Mouse (Mus musculus): ENCODE results near the gene Ndel1. TPM values are rescaled to one million over a fixed set of nuclear protein-coding genes. Genes with fewer than 3 reads are reported as not detected.

Gene Ndel1
- polyA plus RNA-seq, 1 experiment from 2014 or later: 91.2 TPM

DNA sequence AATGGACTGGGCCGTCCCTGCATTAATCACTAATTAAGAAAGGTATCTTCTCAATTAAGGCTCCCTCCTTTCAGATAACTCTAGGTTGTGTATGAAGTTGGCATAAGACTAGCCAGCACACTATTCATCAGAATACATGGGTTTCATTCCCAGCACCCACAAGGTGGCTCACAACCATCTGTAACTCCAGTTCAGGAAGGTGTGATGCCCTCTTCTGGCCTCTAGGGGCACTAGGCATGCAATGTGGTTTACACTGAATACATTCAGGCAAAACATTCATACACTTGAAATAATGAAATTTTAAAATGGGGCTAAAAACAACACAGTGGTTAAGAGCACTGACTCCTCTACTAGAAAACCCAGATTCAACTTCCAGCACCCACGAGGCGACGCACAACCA is 25.5 kb upstream of the Ndel1 start:
- Histone ChIP-seq H3K27me3 (ENCODE audit: control insufficient read depth, insufficient read depth, low read length) (no peaks in the 10 kb centered on the region), H3K4me3 (replicated peaks; ENCODE audit: low read length) (no peak overlapping the region), H3K4me2 (replicated peaks) (no peak overlapping the region), H3K9me3 (ENCODE audit: control insufficient read depth, low read length) (no peaks in the 10 kb centered on the region), H3K27ac (no peak overlapping the region), H3K36me3 (replicated peaks; ENCODE audit: control insufficient read depth, insufficient read depth) (no peaks in the 10 kb centered on the region), H3K9ac (no peak overlapping the region), H3K4me1 (replicated peaks; ENCODE audit: control insufficient read depth, insufficient read depth, low read length) (no peaks in the 10 kb centered on the region)
- ATAC-seq (ENCODE audit: low FRiP score): no peak
- 43% methylated on average over 4 of the region's 4 CpGs for WGBS
- no peak for DNase-seq (ENCODE audit: low spot score)

GRCm38 (mm10) chr11:68896247-68896646 is 24.6 kb upstream of the Ndel1 start:
- no peaks in the 10 kb centered on the region for H3K27me3 ChIP-seq (ENCODE audit: control insufficient read depth, insufficient read depth, low read length)
- ATAC-seq (ENCODE audit: low FRiP score) (no peak), DNase-seq (ENCODE audit: low spot score) (no peak)
- WGBS: 93% methylated on average over 5 of the region's 5 CpGs
- no peaks in the 10 kb centered on the region for H3K9me3 ChIP-seq (ENCODE audit: control insufficient read depth, low read length)
- no peaks in the 10 kb centered on the region for H3K36me3 ChIP-seq (replicated peaks; ENCODE audit: control insufficient read depth, insufficient read depth)
- no peak overlapping the region for H3K4me3 ChIP-seq (replicated peaks; ENCODE audit: low read length)
- no peak overlapping the region for H3K4me2 ChIP-seq (replicated peaks)
- H3K9ac ChIP-seq: no peak overlapping the region
- H3K27ac ChIP-seq: no peak overlapping the region
- H3K4me1 ChIP-seq (replicated peaks; ENCODE audit: control insufficient read depth, insufficient read depth, low read length): no peaks in the 10 kb centered on the region

DNA sequence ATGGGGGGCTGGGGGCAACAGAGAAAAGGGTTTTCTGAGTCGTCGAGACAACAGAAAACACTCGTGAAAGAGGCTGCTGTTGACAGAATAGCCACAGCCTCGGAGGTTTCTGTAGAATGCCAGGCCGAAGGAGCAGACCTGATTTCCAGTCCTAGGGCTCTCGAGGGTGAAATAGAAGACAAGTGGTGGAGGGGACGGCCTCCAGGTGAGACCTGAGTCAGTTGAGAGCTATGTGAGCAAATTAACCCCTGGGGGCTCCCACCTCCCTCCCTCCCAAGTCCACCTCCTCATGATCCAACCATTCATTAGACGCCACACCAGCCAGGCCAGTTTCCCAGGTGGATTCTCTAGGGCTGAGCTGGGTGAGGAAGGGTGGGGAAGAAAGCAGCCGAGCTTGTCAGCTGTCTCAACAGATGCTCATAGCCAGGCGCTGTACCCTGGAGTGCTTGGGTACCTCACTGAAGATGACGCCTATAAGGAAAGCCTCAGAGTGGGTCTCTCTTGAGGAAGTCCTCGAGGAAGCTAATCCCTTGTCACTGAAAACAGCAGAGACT is 22.3 kb upstream of the Ndel1 start:
- Histone ChIP-seq H3K4me3 (replicated peaks; ENCODE audit: low read length) (no peak overlapping the region), H3K27me3 (ENCODE audit: control insufficient read depth, insufficient read depth, low read length) (no peaks in the 10 kb centered on the region), H3K36me3 (replicated peaks; ENCODE audit: control insufficient read depth, insufficient read depth) (no peaks in the 10 kb centered on the region), H3K9me3 (ENCODE audit: control insufficient read depth, low read length) (no peaks in the 10 kb centered on the region), H3K4me1 (replicated peaks; ENCODE audit: control insufficient read depth, insufficient read depth, low read length) (no peaks in the 10 kb centered on the region), H3K9ac (no peak overlapping the region), H3K4me2 (replicated peaks) (no peak overlapping the region), H3K27ac (no peak overlapping the region)
- WGBS: 77% methylated on average over 12 of the region's 12 CpGs
- DNase-seq (ENCODE audit: low spot score) (no peak), ATAC-seq (ENCODE audit: low FRiP score) (no peak)

GRCm38 (mm10) chr11:68892233-68892832 is 20.7 kb upstream of the Ndel1 start:
- DNase-seq (ENCODE audit: low spot score): no peak
- H3K9me3 ChIP-seq (ENCODE audit: control insufficient read depth, low read length): no peaks in the 10 kb centered on the region
- H3K4me2 ChIP-seq (replicated peaks): no peak overlapping the region
- H3K9ac ChIP-seq: no peak overlapping the region; the same call in 1 of the 2 replicates
- no peaks in the 10 kb centered on the region for H3K36me3 ChIP-seq (replicated peaks; ENCODE audit: control insufficient read depth, insufficient read depth)
- H3K27me3 ChIP-seq (ENCODE audit: control insufficient read depth, insufficient read depth, low read length): no peaks in the 10 kb centered on the region
- H3K27ac ChIP-seq: no peak overlapping the region
- no peak for ATAC-seq (ENCODE audit: low FRiP score)
- no peaks in the 10 kb centered on the region for H3K4me1 ChIP-seq (replicated peaks; ENCODE audit: control insufficient read depth, insufficient read depth, low read length)
- H3K4me3 ChIP-seq (replicated peaks; ENCODE audit: low read length): no peak overlapping the region
- WGBS: 78% methylated on average over 14 of the region's 15 CpGs

GRCm38 (mm10) chr11:68891823-68892222 is 20.2 kb upstream of the Ndel1 start:
- Histone ChIP-seq H3K4me1 (replicated peaks; ENCODE audit: control insufficient read depth, insufficient read depth, low read length) (no peaks in the 10 kb centered on the region), H3K4me2 (replicated peaks) (no peak overlapping the region), H3K9ac (no peak overlapping the region; the same call in 1 of the 2 replicates), H3K27ac (no peak overlapping the region), H3K4me3 (replicated peaks; ENCODE audit: low read length) (no peak overlapping the region), H3K36me3 (replicated peaks; ENCODE audit: control insufficient read depth, insufficient read depth) (no peaks in the 10 kb centered on the region), H3K27me3 (ENCODE audit: control insufficient read depth, insufficient read depth, low read length) (no peaks in the 10 kb centered on the region), H3K9me3 (ENCODE audit: control insufficient read depth, low read length) (no peaks in the 10 kb centered on the region)
- ATAC-seq (ENCODE audit: low FRiP score) (no peak), DNase-seq (ENCODE audit: low spot score) (no peak)
- 87% methylated on average over 5 of the region's 5 CpGs for WGBS

DNA sequence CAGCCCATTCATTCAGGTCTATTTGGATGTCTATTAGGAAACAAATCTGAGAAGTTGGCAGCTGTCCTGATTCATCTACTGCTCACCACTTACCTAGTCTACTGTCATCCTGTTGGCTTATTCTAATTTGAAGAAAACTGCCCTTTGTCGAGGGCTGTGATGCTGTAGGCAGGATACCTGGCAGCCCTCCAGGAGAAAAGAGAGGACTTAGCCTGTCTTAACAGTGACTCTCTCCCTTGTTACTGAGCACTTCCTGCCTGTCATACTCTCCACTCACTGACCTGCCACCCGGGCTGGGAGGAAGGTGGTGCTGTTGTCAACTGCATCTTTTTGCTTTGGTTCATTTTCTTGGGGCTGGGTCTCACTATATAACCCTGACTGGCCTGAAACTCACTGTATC is 19.0 kb upstream of the Ndel1 start:
- 51% methylated on average over 2 of the region's 2 CpGs for WGBS
- no peak overlapping the region for H3K4me2 ChIP-seq (replicated peaks)
- no peak overlapping the region for H3K9ac ChIP-seq
- no peak overlapping the region for H3K27ac ChIP-seq
- no peak for ATAC-seq (ENCODE audit: low FRiP score)
- no peaks in the 10 kb centered on the region for H3K36me3 ChIP-seq (replicated peaks; ENCODE audit: control insufficient read depth, insufficient read depth)
- H3K4me3 ChIP-seq (replicated peaks; ENCODE audit: low read length): no peak overlapping the region
- no peak for DNase-seq (ENCODE audit: low spot score)
- no peaks in the 10 kb centered on the region for H3K27me3 ChIP-seq (ENCODE audit: control insufficient read depth, insufficient read depth, low read length)
- no peaks in the 10 kb centered on the region for H3K9me3 ChIP-seq (ENCODE audit: control insufficient read depth, low read length)
- no peaks in the 10 kb centered on the region for H3K4me1 ChIP-seq (replicated peaks; ENCODE audit: control insufficient read depth, insufficient read depth, low read length)

DNA sequence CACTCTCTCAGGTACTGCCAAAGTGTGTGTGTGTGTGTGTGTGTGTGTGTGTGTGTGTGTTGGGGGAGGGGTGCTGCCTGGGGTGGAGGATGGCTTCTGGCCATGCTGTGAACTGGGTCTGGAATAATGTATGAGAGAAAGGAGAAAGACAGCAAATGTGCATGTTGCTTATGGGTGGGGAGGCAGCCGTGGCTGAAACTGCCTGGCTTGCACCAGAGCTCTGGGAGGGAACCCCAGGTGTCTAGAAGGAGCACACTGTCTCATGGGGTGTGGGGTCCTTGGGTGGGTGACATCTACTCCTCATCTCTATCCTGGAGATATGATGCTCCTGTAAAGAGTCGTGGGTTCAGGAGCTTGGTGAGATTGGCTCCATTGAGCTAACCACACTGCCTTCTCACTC is 17.0 kb upstream of the Ndel1 start:
- no peaks in the 10 kb centered on the region for H3K36me3 ChIP-seq (replicated peaks; ENCODE audit: control insufficient read depth, insufficient read depth)
- H3K4me1 ChIP-seq (replicated peaks; ENCODE audit: control insufficient read depth, insufficient read depth, low read length): no peaks in the 10 kb centered on the region
- H3K27me3 ChIP-seq (ENCODE audit: control insufficient read depth, insufficient read depth, low read length): no peaks in the 10 kb centered on the region
- ATAC-seq (ENCODE audit: low FRiP score) (no peak), DNase-seq (ENCODE audit: low spot score) (no peak)
- 61% methylated on average over 2 of the region's 2 CpGs for WGBS
- H3K4me3 ChIP-seq (replicated peaks; ENCODE audit: low read length): no peak overlapping the region
- no peak overlapping the region for H3K4me2 ChIP-seq (replicated peaks)
- no peak overlapping the region for H3K9ac ChIP-seq
- H3K27ac ChIP-seq: no peak overlapping the region
- no peaks in the 10 kb centered on the region for H3K9me3 ChIP-seq (ENCODE audit: control insufficient read depth, low read length)

DNA sequence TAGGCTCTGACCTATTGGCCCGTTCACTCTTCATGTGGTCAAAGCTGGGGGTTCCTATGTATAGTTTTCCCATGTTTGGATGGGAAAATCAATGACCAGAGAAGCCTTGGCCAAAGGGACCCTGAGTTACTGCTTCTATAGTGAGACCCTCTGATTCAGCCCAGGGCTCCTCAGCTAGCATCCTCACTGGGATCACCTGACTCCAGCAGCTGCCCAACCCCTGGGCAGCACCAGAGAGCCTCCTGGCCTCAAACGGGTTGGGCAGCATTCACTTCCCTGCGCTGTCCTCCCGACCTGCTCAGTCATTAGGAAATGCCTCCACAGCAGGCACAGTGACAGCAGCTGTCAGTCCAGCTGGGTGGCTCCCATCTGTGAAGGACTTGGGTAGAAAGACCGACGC is 16.6 kb upstream of the Ndel1 start, which contains the start of gene Rnf222:
Rnf222 (plus strand) TSS at position 301 of the 400 bp plus-strand sequence.
- 42% methylated on average over 6 of the region's 6 CpGs for WGBS
- no peak within 1 kb of the TSS for H3K4me3 ChIP-seq (replicated peaks; ENCODE audit: low read length)
- no peaks in the 10 kb centered on the region for H3K36me3 ChIP-seq (replicated peaks; ENCODE audit: control insufficient read depth, insufficient read depth)
- H3K4me1 ChIP-seq (replicated peaks; ENCODE audit: control insufficient read depth, insufficient read depth, low read length): no peaks in the 10 kb centered on the region
- no peaks in the 10 kb centered on the region for H3K27me3 ChIP-seq (ENCODE audit: control insufficient read depth, insufficient read depth, low read length)
- no peaks in the 10 kb centered on the region for H3K9me3 ChIP-seq (ENCODE audit: control insufficient read depth, low read length)
- H3K4me2 ChIP-seq (replicated peaks): no peak within 1 kb of the TSS
- no peak within 1 kb of the TSS for H3K9ac ChIP-seq
- H3K27ac ChIP-seq: no peak within 1 kb of the TSS
- ATAC-seq (ENCODE audit: low FRiP score) (no peak), DNase-seq (ENCODE audit: low spot score) (no peak)

DNA sequence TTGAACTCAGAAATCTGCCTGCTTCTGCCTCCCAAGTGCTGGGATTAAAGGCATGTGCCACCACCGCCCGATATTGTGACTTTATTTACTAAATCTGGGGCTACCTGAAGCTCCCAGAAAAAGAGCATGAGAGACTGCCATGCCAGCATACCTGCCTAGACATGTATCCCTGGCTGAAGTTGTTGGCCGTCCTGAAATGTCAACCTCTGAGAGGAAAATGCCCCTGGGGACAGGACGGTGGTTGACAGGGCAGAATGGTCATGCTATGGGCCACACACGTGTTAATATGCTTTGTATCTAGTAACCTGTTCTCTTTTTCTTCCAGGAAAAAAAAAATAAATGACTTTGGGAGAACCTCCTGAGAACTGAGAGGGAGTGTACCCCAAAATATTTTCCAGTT is 14.4 kb upstream of the Ndel1 start:
- no peak for DNase-seq (ENCODE audit: low spot score)
- Histone ChIP-seq H3K27me3 (ENCODE audit: control insufficient read depth, insufficient read depth, low read length) (no peaks in the 10 kb centered on the region; the same call in 1 of the 2 replicates), H3K27ac (no peak overlapping the region), H3K9ac (no peak overlapping the region), H3K4me3 (replicated peaks; ENCODE audit: low read length) (no peak overlapping the region), H3K4me1 (replicated peaks; ENCODE audit: control insufficient read depth, insufficient read depth, low read length) (no peaks in the 10 kb centered on the region), H3K9me3 (ENCODE audit: control insufficient read depth, low read length) (no peaks in the 10 kb centered on the region), H3K4me2 (replicated peaks) (no peak overlapping the region), H3K36me3 (replicated peaks; ENCODE audit: control insufficient read depth, insufficient read depth) (no peaks in the 10 kb centered on the region)
- 80% methylated on average over 5 of the region's 5 CpGs for WGBS
- no peak for ATAC-seq (ENCODE audit: low FRiP score)

GRCm38 (mm10) chr11:68884368-68884767 is 12.7 kb upstream of the Ndel1 start:
- Histone ChIP-seq H3K9me3 (ENCODE audit: control insufficient read depth, low read length) (no peaks in the 10 kb centered on the region), H3K4me1 (replicated peaks; ENCODE audit: control insufficient read depth, insufficient read depth, low read length) (no peaks in the 10 kb centered on the region), H3K4me3 (replicated peaks; ENCODE audit: low read length) (no peak overlapping the region), H3K9ac (no peak overlapping the region), H3K27me3 (ENCODE audit: control insufficient read depth, insufficient read depth, low read length) (no peaks in the 10 kb centered on the region; the same call in 1 of the 2 replicates), H3K36me3 (replicated peaks; ENCODE audit: control insufficient read depth, insufficient read depth) (no peaks in the 10 kb centered on the region), H3K4me2 (replicated peaks) (no peak overlapping the region), H3K27ac (no peak overlapping the region)
- DNase-seq (ENCODE audit: low spot score): no peak
- WGBS: 76% methylated on average over 5 of the region's 5 CpGs
- no peak for ATAC-seq (ENCODE audit: low FRiP score)
